Mouse (Mus musculus) hindbrain, embryonic 15.5 days (tissue): ENCODE results near the gene Atp13a2. TPM values are rescaled to one million over a fixed set of nuclear protein-coding genes. Genes with fewer than 3 reads are reported as not detected.
A peak's percentile ranks its signal among the peaks of the same experiment; 100 is the strongest.

Source experiments
- ATAC-seq: fragments of 200-750 bp; cut with Nextera tagmentation; 2 replicates; pipeline ENCODE4 v1.8.0; 2017; ENCODE audit warnings: low read depth, moderate number of reproducible peaks, moderate TSS enrichment; ENCODE audit not compliant: low FRiP score
- H3K27ac ChIP-seq: fragments of 300-500 bp; sonication (generic); replicated peaks from 2 replicates; pipeline ENCODE4 v1.5.1; 2015; ENCODE audit warnings: mild to moderate bottlenecking, inconsistent platforms
- H3K27me3 ChIP-seq: fragments of 300-500 bp; sonication (generic); 2 replicates; pipeline ENCODE4 v1.6.1; 2015; ENCODE audit warnings: control low read depth, inconsistent platforms
- H3K36me3 ChIP-seq: fragments of 300-500 bp; sonication (generic); 2 replicates; pipeline ENCODE4 v1.6.1; 2015; ENCODE audit warnings: control low read depth, inconsistent platforms
- H3K4me1 ChIP-seq: fragments of 300-500 bp; sonication (generic); replicated peaks from 2 replicates; pipeline ENCODE4 v1.6.1; 2015; ENCODE audit warnings: control low read depth, inconsistent platforms
- H3K4me2 ChIP-seq: fragments of 300-500 bp; sonication (generic); 2 replicates; pipeline ENCODE4 v1.6.1; 2015; ENCODE audit warnings: moderate library complexity, mild to moderate bottlenecking, inconsistent platforms
- H3K4me3 ChIP-seq: fragments of 300-500 bp; sonication (generic); 2 replicates; pipeline ENCODE4 v1.5.1; 2015; ENCODE audit warnings: mild to moderate bottlenecking, inconsistent platforms
- H3K9ac ChIP-seq: fragments of 300-500 bp; sonication (generic); 2 replicates; pipeline ENCODE4 v1.6.1; 2015; ENCODE audit warnings: inconsistent platforms
- H3K9me3 ChIP-seq: fragments of 300-500 bp; sonication (generic); 2 replicates; pipeline ENCODE4 v1.6.1; 2016; ENCODE audit warnings: control low read depth, inconsistent platforms
- WGBS: fragments of 180-500 bp; shearing (Covaris S2); methylation state at CpG from one replicate; pipeline ENCODE4 v1.1.7; 2015; 5-methylcytosine and 5-hydroxymethylcytosine counted together
- polyA plus RNA-seq: library from polyadenylated mRNA; unstranded; fragments of >200 nt; fragmentation: Nextera tagmentation; extraction: Ambion mirVana; gene quantifications from 2 replicates; pipeline ENCODE4 v1.2.1, GENCODE M21; 2015

The Atp13a2 gene
- polyA plus RNA-seq, 1 experiment from 2014 or later = 193 TPM

- Histone ChIP-seq H3K27me3 (no peaks in the 10 kb centered on the region), H3K4me1 (peaks cover 4% of the 10 kb centered on the region), H3K36me3 (no peaks in the 10 kb centered on the region), H3K9me3 (no peaks in the 10 kb centered on the region), H3K9ac (no peak overlapping the region), H3K27ac (no peak overlapping the region), H3K4me3 (no peak overlapping the region), H3K4me2 (no peak overlapping the region)
- WGBS = 84% methylated on average over 18 of the region's 18 CpGs
- no peak for ATAC-seq
These were observed 34.6 kb upstream of the Atp13a2 start for GRCm38 (mm10) chr4:140951861-140952641.

- Histone ChIP-seq H3K9me3 (no peaks in the 10 kb centered on the region), H3K4me1 (peaks cover 25% of the 10 kb centered on the region), H3K9ac (peak overlapping the region; percentile 56), H3K36me3 (no peaks in the 10 kb centered on the region), H3K4me3 (peak overlapping the region; percentile 48), H3K4me2 (peak overlapping the region; percentile 90), H3K27me3 (no peaks in the 10 kb centered on the region), H3K27ac (peak overlapping the region; percentile 78)
- WGBS = 7% methylated on average over 17 of the region's 17 CpGs
- ATAC-seq = no peak
These were observed 29.5 kb upstream of the Atp13a2 start for GRCm38 (mm10) chr4:140957131-140957702.

- H3K9me3 ChIP-seq = no peaks in the 10 kb centered on the region
- peak overlapping the region; percentile 56 for H3K9ac ChIP-seq
- H3K4me3 ChIP-seq = peak overlapping the region; percentile 48
- no peaks in the 10 kb centered on the region for H3K27me3 ChIP-seq
- H3K4me2 ChIP-seq = peak overlapping the region; percentile 90
- whole genome bisulfite sequencing = 0% methylated on average over 13 of the region's 13 CpGs
- peak overlapping the region; percentile 78 for H3K27ac ChIP-seq
- ATAC-seq = no peak
- peaks cover 30% of the 10 kb centered on the region for H3K4me1 ChIP-seq
- H3K36me3 ChIP-seq = no peaks in the 10 kb centered on the region
These were observed 28.9 kb upstream of the Atp13a2 start for GRCm38 (mm10) chr4:140957725-140958124.

- Histone ChIP-seq H3K4me1 (peaks cover 36% of the 10 kb centered on the region), H3K27me3 (no peaks in the 10 kb centered on the region), H3K9me3 (no peaks in the 10 kb centered on the region), H3K4me3 (no peak overlapping the region), H3K36me3 (no peaks in the 10 kb centered on the region), H3K27ac (no peak overlapping the region), H3K9ac (no peak overlapping the region), H3K4me2 (no peak overlapping the region)
- WGBS = 57% methylated on average over 6 of the region's 6 CpGs
- ATAC-seq = no peak
These were observed 28.4 kb upstream of the Atp13a2 start for GRCm38 (mm10) chr4:140958319-140958718.

- Histone ChIP-seq H3K27ac (no peak overlapping the region), H3K27me3 (no peaks in the 10 kb centered on the region), H3K9me3 (no peaks in the 10 kb centered on the region), H3K4me1 (peaks cover 43% of the 10 kb centered on the region), H3K4me3 (no peak overlapping the region), H3K36me3 (no peaks in the 10 kb centered on the region), H3K9ac (no peak overlapping the region), H3K4me2 (no peak overlapping the region)
- no peak for ATAC-seq
- WGBS = 86% methylated on average over 7 of the region's 7 CpGs
These were observed 27.5 kb upstream of the Atp13a2 start for GRCm38 (mm10) chr4:140959128-140959679.

- Histone ChIP-seq H3K4me1 (peaks cover 49% of the 10 kb centered on the region), H3K27ac (peak overlapping the region; percentile 91), H3K27me3 (no peaks in the 10 kb centered on the region), H3K9ac (no peak overlapping the region), H3K4me3 (peak overlapping the region; percentile 83; the same call in 1 of the 2 replicates), H3K9me3 (no peaks in the 10 kb centered on the region), H3K4me2 (peak overlapping the region; percentile 72; the same call in 1 of the 2 replicates), H3K36me3 (no peaks in the 10 kb centered on the region)
- 83% methylated on average over 10 of the region's 10 CpGs for WGBS
- ATAC-seq = no peak
These were observed 26.8 kb upstream of the Atp13a2 start for GRCm38 (mm10) chr4:140959715-140960479.

GRCm38 (mm10) chr4:140960781-140961466 is 25.7 kb upstream of the Atp13a2 start, which contains the start of gene Sdhb:
Gene Sdhb (plus strand): TSS chr4:140961203.
- H3K9me3 ChIP-seq = no peaks in the 10 kb centered on the region
- no peaks in the 10 kb centered on the region for H3K27me3 ChIP-seq
- peak within 1 kb of the TSS; percentile 83 for H3K4me3 ChIP-seq
- peak within 1 kb of the TSS; percentile 72 for H3K4me2 ChIP-seq
- WGBS = 3% methylated on average over 35 of the region's 37 CpGs
- peaks cover 50% of the 10 kb centered on the region for H3K4me1 ChIP-seq
- ATAC-seq = peak; percentile 95
- no peaks in the 10 kb centered on the region for H3K36me3 ChIP-seq
- peak within 1 kb of the TSS; percentile 86 for H3K9ac ChIP-seq
- H3K27ac ChIP-seq = peak within 1 kb of the TSS; percentile 91

- no peak for ATAC-seq
- Histone ChIP-seq H3K36me3 (peaks cover 3% of the 10 kb centered on the region; the same call in 1 of the 2 replicates), H3K4me2 (peak overlapping the region; percentile 72), H3K27me3 (no peaks in the 10 kb centered on the region), H3K4me1 (peaks cover 50% of the 10 kb centered on the region), H3K9ac (peak overlapping the region; percentile 86), H3K9me3 (no peaks in the 10 kb centered on the region), H3K4me3 (peak overlapping the region; percentile 83), H3K27ac (peak overlapping the region; percentile 91)
- under 1% methylated on average over 38 of the region's 38 CpGs for WGBS
These were observed 25.0 kb upstream of the Atp13a2 start for GRCm38 (mm10) chr4:140961467-140962206.

GRCm38 (mm10) chr4:140962207-140962909 is 24.3 kb upstream of the Atp13a2 start:
- Histone ChIP-seq H3K36me3 (peaks cover 9% of the 10 kb centered on the region; the same call in 1 of the 2 replicates), H3K4me2 (peak overlapping the region; percentile 72), H3K27me3 (no peaks in the 10 kb centered on the region), H3K4me3 (peak overlapping the region; percentile 83), H3K9ac (peak overlapping the region; percentile 86), H3K9me3 (no peaks in the 10 kb centered on the region), H3K4me1 (peaks cover 43% of the 10 kb centered on the region), H3K27ac (peak overlapping the region; percentile 91)
- ATAC-seq = no peak
- 78% methylated on average over 8 of the region's 8 CpGs for WGBS

- H3K36me3 ChIP-seq = peaks cover 15% of the 10 kb centered on the region; the same call in 1 of the 2 replicates
- no peak overlapping the region for H3K27ac ChIP-seq
- H3K9ac ChIP-seq = peak overlapping the region; percentile 3; the same call in 1 of the 2 replicates
- peak overlapping the region; percentile 83; the same call in 1 of the 2 replicates for H3K4me3 ChIP-seq
- no peaks in the 10 kb centered on the region for H3K9me3 ChIP-seq
- 44% methylated on average over 5 of the region's 5 CpGs for WGBS
- peaks cover 39% of the 10 kb centered on the region for H3K4me1 ChIP-seq
- no peaks in the 10 kb centered on the region for H3K27me3 ChIP-seq
- peak overlapping the region; percentile 72 for H3K4me2 ChIP-seq
- no peak for ATAC-seq
These were observed 23.7 kb upstream of the Atp13a2 start for GRCm38 (mm10) chr4:140962950-140963349.
